Mouse (Mus musculus) right cerebral cortex, postnatal 25 days (tissue): Measurements from ENCODE around the gene Soga1.

ENCODE experiments used
- DNase-seq: peaks from one replicate; pipeline ENCODE4 v3.0.0; 2022

The Soga1 gene

GRCm38 (mm10) chr2:157060557-157061305 is 18.3 kb downstream of the Soga1 start:
- no peak for DNase-seq

GRCm38 (mm10) chr2:157060037-157060436 is 19.0 kb downstream of the Soga1 start:
- no peak for DNase-seq

GRCm38 (mm10) chr2:157059166-157059565 is 19.9 kb downstream of the Soga1 start:
- no peak for DNase-seq

- peak; percentile 73 for DNase-seq
These were observed 20.6 kb downstream of the Soga1 start for GRCm38 (mm10) chr2:157058342-157058998.

GRCm38 (mm10) chr2:157057758-157058157 is 21.3 kb downstream of the Soga1 start:
- no peak for DNase-seq

GRCm38 (mm10) chr2:157057186-157057585 is 21.9 kb downstream of the Soga1 start:
- no peak for DNase-seq

GRCm38 (mm10) chr2:157055721-157056120 is 23.3 kb downstream of the Soga1 start:
- no peak for DNase-seq

GRCm38 (mm10) chr2:157054816-157055215 is 24.2 kb downstream of the Soga1 start:
- peak; percentile 38 for DNase-seq

- no peak for DNase-seq
These were observed 24.8 kb downstream of the Soga1 start for GRCm38 (mm10) chr2:157054297-157054696.

- DNase-seq = no peak
These were observed 25.3 kb downstream of the Soga1 start for GRCm38 (mm10) chr2:157053787-157054186.

- DNase-seq = no peak
These were observed 25.9 kb downstream of the Soga1 start for GRCm38 (mm10) chr2:157053124-157053523.

GRCm38 (mm10) chr2:157052448-157052847 is 26.6 kb downstream of the Soga1 start:
- DNase-seq = no peak

- DNase-seq = peak; percentile 44
These were observed 29.2 kb downstream of the Soga1 start for GRCm38 (mm10) chr2:157049831-157050243.

- DNase-seq = peak; percentile 83
These were observed 30.5 kb downstream of the Soga1 start for GRCm38 (mm10) chr2:157048395-157049181.

- DNase-seq = no peak
These were observed 32.1 kb downstream of the Soga1 start for GRCm38 (mm10) chr2:157046956-157047355.

- DNase-seq = no peak
These were observed 33.1 kb downstream of the Soga1 start for GRCm38 (mm10) chr2:157045932-157046331.

GRCm38 (mm10) chr2:157043987-157044386 is 35.1 kb downstream of the Soga1 start:
- no peak for DNase-seq

GRCm38 (mm10) chr2:157043556-157043955 is 35.5 kb downstream of the Soga1 start:
- DNase-seq = no peak

GRCm38 (mm10) chr2:157041421-157041820 is 37.6 kb downstream of the Soga1 start:
- DNase-seq = no peak

GRCm38 (mm10) chr2:157040649-157041046 is 38.4 kb downstream of the Soga1 start:
- no peak for DNase-seq

- DNase-seq = no peak
These were observed 39.0 kb downstream of the Soga1 start for GRCm38 (mm10) chr2:157039900-157040648.

GRCm38 (mm10) chr2:157037303-157037702 is 41.8 kb downstream of the Soga1 start:
- no peak for DNase-seq

GRCm38 (mm10) chr2:157036400-157036799 is 42.7 kb downstream of the Soga1 start:
- DNase-seq = no peak
